ENCODE assay signal across 8 mouse cellular contexts in the genomic region with DNA sequence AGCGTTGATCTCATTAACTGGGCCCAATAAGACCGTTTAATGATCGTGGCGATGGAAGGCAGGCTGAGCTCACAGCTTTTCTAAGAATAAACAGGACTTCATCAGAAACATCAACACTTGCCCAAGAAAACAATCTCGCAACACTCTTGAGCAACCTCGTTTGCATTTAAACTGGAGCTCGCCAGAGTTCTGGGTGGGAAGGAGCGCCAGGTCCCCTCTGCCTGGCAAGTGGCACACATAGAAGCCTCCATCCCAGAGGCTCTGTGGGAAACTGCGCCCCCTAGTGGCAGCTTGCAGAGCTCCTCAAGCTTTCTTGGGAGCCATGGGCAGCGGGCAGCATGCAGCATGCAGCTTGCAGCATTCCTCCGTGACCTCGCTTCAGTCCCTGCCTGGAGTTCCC.
DNase-seq lines count a peak whose midpoint lies in the region; ATAC-seq and TF ChIP-seq lines count a peak whose summit lies in the region.

No protein-coding gene starts in this region.

- TF ChIP-seq CTCF in Patski (IDR thresholded peaks at IDR 0.05) = no peak

- CTCF ChIA-PET in Patski (lab: Charles Lee) = interaction anchor here (0.7 to 3.7 kb wide), 32 partner anchors 9 to 217 kb away, joined by 3 to 55 read pairs (median 4); no protein-coding TSS in a partner anchor

- H3K9ac ChIP-seq in hindbrain, embryonic 13.5 days = peak overlapping the region; percentile 58

- 26% methylated on average over 12 of the region's 12 CpGs for WGBS in hindbrain, embryonic 13.5 days

- ATAC-seq in Patski = peak; percentile 87
- peak; percentile 59 for ATAC-seq in hindbrain, embryonic 13.5 days (ENCODE audit: low FRiP score)

- no peaks in the 10 kb centered on the region for H3K9me3 ChIP-seq in hindbrain, embryonic 13.5 days

- peak overlapping the region; percentile 68 for H3K4me2 ChIP-seq in hindbrain, embryonic 13.5 days

- in situ Hi-C loops in Patski (cut with MboI; ENCODE audit: low pct_unique_long_range_greater_than_20kb) = no loop called here

- H3K27me3 ChIP-seq in Patski = no peaks in the 10 kb centered on the region
- H3K27me3 ChIP-seq in hindbrain, embryonic 13.5 days = peaks cover 22% of the 10 kb centered on the region

- 0 out of 2 replicates have a peak overlapping the region, but pooled peaks have one; percentile 1 for H3K27ac ChIP-seq in hindbrain, embryonic 13.5 days

- H3K4me3 ChIP-seq in hindbrain, embryonic 13.5 days = peak overlapping the region; percentile 17; the same call in 1 of the 2 replicates

- peaks cover 49% of the 10 kb centered on the region for H3K4me1 ChIP-seq in hindbrain, embryonic 13.5 days (replicated peaks)

- DNase-seq in Patski (ENCODE audit: low read depth, low spot score) = no peak
- DNase-seq in cerebellum, postnatal 10 days = peak; percentile 97 to 99
- peak; percentile 83 to 91 for DNase-seq in frontal cortex, postnatal 25 days (ENCODE audit: low spot score in 2 of 2)
- peak; percentile 92 to 99 for DNase-seq in layer of hippocampus, postnatal 25 days (ENCODE audit: extremely low spot score in 1 of 2, low spot score in 1 of 2)
- peak; percentile 88 for DNase-seq in lung, postnatal 25 days (ENCODE audit: low spot score)
- peak; percentile 98 for DNase-seq in retina, embryonic 14.5 days (ENCODE audit: low spot score)
- DNase-seq in thymus, postnatal 36 days = peak; percentile 73 to 79

- H3K36me3 ChIP-seq in hindbrain, embryonic 13.5 days = no peaks in the 10 kb centered on the region

- POLR2A ChIA-PET in Patski (lab: Charles Lee) = interaction anchor here (0.8 to 1.2 kb wide), 3 partner anchors 24 to 69 kb away, joined by 3 to 4 read pairs (median 4); no protein-coding TSS in a partner anchor
